Mouse (Mus musculus) myocyte (in vitro differentiated cells): ENCODE measurements at regions not wholly inside any gene's neighbourhood (a gene's known extent, or its start where the extent isn't known, plus 50 kb on each side); places are given as distances from the start of the nearest gene placed in this dataset.

Experiments used
- POLR2A ChIP-seq: IDR thresholded peaks from one replicate; pipeline ENCODE4 v1.6.1; 2011; ENCODE audit warnings: low read depth, mild to moderate bottlenecking, control low read depth, moderate library complexity; ENCODE audit not compliant: insufficient read length
- POLR2AphosphoS2 ChIP-seq: IDR thresholded peaks from one replicate; pipeline ENCODE4 v1.6.1; 2011; ENCODE audit warnings: low read depth, control low read depth; ENCODE audit not compliant: insufficient read length

DNA sequence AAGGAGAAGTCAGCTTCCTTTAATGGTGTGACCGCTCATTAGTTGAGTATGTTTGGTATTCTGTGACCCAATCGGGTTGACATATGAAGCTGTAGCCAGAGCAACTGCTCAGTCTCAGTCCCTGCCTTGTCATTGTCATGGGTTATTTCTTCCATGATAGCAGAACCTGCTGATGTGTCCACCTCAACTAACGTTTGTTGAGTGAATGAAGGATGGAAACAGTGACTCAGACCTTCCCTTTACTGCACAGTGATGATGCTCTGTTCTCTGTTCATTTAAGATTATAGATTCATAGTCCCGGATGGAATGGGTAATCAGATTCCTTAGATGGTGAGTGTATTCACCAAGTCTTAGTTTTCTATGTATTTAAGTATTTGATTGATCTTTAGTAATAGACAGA lies 493.3 kb upstream of the Adamts16 start:
- TF ChIP-seq POLR2AphosphoS2: no peak
- TF ChIP-seq POLR2A: no peak
